Mouse (Mus musculus) gastrocnemius, adult 2 months (tissue): Measurements from ENCODE around the gene Nemp2. TPM values are rescaled to one million over a fixed set of nuclear protein-coding genes. Genes with fewer than 3 reads are reported as not detected.

Source experiments
- DNase-seq: peaks from one replicate; pipeline ENCODE4 v3.0.0; 2022
- H3K27ac ChIP-seq: fragments of 200-600 bp; 2 replicates; pipeline ENCODE4 v1.8.1; 2022; ENCODE audit warnings: mild to moderate bottlenecking
- H3K4me3 ChIP-seq: fragments of 200-600 bp; 2 replicates; pipeline ENCODE4 v1.8.1; 2022; ENCODE audit warnings: mild to moderate bottlenecking, moderate library complexity
- CTCF ChIP-seq: fragments of 200-600 bp; IDR thresholded peaks from 2 replicates; pipeline ENCODE4 v1.8.1; 2022; ENCODE audit warnings: antibody characterized with exemption, mild to moderate bottlenecking, moderate library complexity
- intact Hi-C: fragments of 180-260 bp; cut with DNase I; formaldehyde crosslinking; loops from one replicate; pipeline ENCODE4 v1.15.1; 2025
- total RNA-seq, 2 experiments: library from RNA; stranded (reverse); gene quantifications; 2 replicates each; pipeline ENCODE4 v1.2.3; 2021

The Nemp2 gene
- total RNA-seq, 2 experiments from 2014 or later: 0.39 to 0.48 TPM

DNA sequence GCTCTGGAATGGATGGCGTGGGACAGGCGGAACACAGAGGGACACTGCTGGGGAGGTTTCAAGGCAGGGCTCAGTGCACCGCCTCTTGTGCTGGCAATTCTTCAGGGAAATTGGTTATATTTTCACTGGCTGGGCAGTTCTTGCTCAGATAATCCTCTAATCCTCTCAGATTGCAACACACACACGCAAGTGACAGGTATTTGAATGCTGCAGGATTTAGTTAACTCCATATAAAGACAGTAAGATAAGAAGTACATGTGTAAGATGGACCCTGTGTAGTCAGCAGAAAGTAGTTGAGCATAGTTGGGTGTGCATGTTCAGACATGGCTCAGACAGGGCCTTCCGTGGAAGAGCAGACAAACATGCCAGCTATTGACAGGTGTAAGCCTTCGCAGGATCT, 3.7 kb downstream of the Nemp2 start:
- Histone ChIP-seq H3K27ac (no peak overlapping the region), H3K4me3 (no peak overlapping the region)
- no peak for TF ChIP-seq CTCF
- intact Hi-C loops: loop anchor here (5.0 kb wide), 1 partner anchor 332 kb away; no protein-coding TSS in a partner anchor
- DNase-seq: no peak

DNA sequence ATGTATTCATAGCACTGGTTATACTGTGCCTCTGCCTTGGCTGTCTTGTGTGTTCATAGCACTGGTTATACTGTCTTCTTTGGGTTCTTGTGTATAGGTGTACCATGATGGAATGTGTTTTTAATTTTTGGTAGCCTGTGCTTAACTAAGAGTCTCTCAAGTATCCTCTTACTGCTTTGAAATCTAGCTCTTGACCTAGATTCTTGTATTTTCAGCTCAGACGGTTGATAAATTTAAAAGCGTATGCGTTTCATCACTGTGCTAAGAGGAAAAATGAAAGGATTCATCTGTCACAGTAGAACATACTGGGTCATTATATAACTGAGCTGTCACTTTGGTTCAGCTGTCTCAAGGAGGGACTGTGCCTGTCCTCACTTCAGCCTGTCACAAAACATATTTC, 5.4 kb downstream of the Nemp2 start:
- Histone ChIP-seq H3K27ac (no peak overlapping the region), H3K4me3 (no peak overlapping the region)
- no peak for DNase-seq
- intact Hi-C loops: no loop called here
- no peak for TF ChIP-seq CTCF

DNA sequence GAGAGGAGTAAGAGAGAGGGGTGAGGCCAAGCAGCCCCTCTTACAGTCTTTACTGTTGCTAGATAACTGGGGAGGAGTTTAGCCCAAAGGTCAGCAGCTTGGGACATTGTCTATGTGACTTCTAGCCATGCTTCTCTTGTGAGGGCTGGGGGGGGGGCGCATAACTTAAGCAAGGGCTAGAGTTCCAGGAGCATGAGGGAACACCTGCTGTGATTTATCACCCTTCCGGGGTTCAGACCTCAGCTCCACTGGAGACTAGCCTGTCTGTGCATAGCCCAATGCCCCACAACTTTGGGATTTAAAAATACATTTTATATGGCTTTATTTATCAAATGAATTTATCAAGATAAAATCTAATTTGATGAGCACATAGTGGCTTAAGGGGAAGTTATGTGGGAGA, 7.6 kb downstream of the Nemp2 start:
- Histone ChIP-seq H3K4me3 (no peak overlapping the region), H3K27ac (no peak overlapping the region)
- intact Hi-C loops: no loop called here
- no peak for TF ChIP-seq CTCF
- DNase-seq: no peak

- Histone ChIP-seq H3K27ac (no peak overlapping the region), H3K4me3 (no peak overlapping the region)
- no peak for DNase-seq
- intact Hi-C loops: no loop called here
- TF ChIP-seq CTCF: no peak
Measured at GRCm38 (mm10) chr1:52639090-52639489, 8.6 kb downstream of the Nemp2 start.

DNA sequence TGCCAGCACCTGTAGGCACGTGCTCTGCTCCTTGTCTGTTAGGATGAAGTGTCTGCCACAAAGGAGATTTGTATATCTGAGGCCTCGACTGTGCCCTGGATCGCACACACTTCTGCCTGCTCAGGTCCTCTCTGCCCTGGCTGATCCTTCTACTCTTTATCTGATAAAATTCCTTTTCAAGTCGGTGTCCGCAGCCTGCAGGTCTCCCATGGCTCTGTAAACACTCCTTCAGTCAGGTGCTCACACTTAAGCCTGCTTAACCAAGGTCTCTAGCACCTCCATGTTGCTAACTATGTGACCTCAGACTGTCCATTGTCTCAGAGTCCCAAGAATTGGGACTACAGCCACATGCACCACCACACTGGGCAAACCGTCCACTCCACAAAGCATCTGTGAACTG, 9.8 kb downstream of the Nemp2 start:
- Histone ChIP-seq H3K27ac (no peak overlapping the region), H3K4me3 (no peak overlapping the region)
- no peak for DNase-seq
- intact Hi-C loops: loop anchor here (10.0 kb wide), 1 partner anchor 205 kb away; the partner anchor contains the start of gene Hibch
- TF ChIP-seq CTCF: no peak

- H3K27ac ChIP-seq: no peak overlapping the region
- no peak overlapping the region for H3K4me3 ChIP-seq
- TF ChIP-seq CTCF: no peak
- intact Hi-C loops: loop anchor here (10.0 kb wide), 1 partner anchor 204 kb away; the partner anchor contains the start of gene Hibch
- no peak for DNase-seq
Measured at GRCm38 (mm10) chr1:52640736-52641135, 10.2 kb downstream of the Nemp2 start.

GRCm38 (mm10) chr1:52648153-52649027, 17.9 kb downstream of the Nemp2 start:
- intact Hi-C loops: loop anchor here (2.0 to 10.0 kb wide), 3 partner anchors 79 to 196 kb away; partner anchors contain the start of genes Hibch and Mfsd6
- DNase-seq: peak; percentile 70
- H3K4me3 ChIP-seq: no peak overlapping the region
- TF ChIP-seq CTCF: peak; percentile 71
- no peak overlapping the region for H3K27ac ChIP-seq

GRCm38 (mm10) chr1:52650066-52650465, 19.6 kb downstream of the Nemp2 start:
- H3K4me3 ChIP-seq: no peak overlapping the region
- no peak for DNase-seq
- no peak for TF ChIP-seq CTCF
- intact Hi-C loops: no loop called here
- H3K27ac ChIP-seq: no peak overlapping the region

- DNase-seq: peak; percentile 30
- TF ChIP-seq CTCF: no peak
- Histone ChIP-seq H3K27ac (no peak overlapping the region), H3K4me3 (no peak overlapping the region)
- intact Hi-C loops: no loop called here
Measured at GRCm38 (mm10) chr1:52652601-52653253, 22.2 kb downstream of the Nemp2 start.

- Histone ChIP-seq H3K27ac (no peak overlapping the region), H3K4me3 (no peak overlapping the region)
- no peak for DNase-seq
- intact Hi-C loops: no loop called here
- TF ChIP-seq CTCF: no peak
Measured at GRCm38 (mm10) chr1:52653366-52653765, 22.9 kb downstream of the Nemp2 start.

DNA sequence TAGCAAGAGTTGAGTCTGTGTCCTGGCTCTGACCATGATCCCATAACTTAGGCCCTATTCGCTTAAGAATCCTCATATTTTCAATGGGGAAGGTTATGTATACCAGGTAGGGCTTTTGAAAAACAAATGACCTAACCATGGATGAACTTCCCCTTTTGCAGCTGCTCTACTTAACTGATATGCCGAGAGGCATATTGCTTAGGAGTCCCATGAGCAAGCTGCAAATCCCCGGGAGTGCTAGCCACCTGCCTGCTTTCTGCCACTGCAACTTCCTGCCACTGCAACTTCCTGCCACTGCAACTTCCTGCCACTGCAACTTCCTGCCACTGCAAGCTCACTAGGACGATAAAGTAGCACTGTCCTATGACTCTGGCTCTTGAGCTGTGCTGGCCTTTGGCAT, 24.6 kb downstream of the Nemp2 start:
- H3K27ac ChIP-seq: no peak overlapping the region
- no peak for DNase-seq
- no peak overlapping the region for H3K4me3 ChIP-seq
- intact Hi-C loops: no loop called here
- no peak for TF ChIP-seq CTCF

DNA sequence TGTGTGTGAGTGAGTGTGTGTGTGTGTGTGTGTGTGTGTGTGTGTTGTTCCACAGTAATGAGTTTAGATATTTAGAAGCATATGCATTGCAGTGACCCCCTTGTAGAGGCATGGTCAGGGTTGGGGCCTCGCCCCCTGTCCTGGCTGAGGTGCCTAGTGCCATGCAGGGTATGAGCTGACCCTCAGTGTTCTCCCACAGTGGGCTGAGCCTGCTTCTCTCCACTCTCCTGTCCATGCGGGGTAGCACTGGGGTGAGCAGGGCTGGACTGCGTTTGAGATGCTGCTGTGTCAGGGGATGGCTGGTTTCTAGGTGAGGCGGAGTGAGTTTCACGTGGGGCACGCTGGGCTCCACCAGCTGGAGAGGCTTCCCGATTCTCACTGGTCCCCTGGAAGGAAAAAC, 27.7 kb downstream of the Nemp2 start:
- no peak overlapping the region for H3K27ac ChIP-seq
- no peak for TF ChIP-seq CTCF
- no peak overlapping the region for H3K4me3 ChIP-seq
- intact Hi-C loops: no loop called here
- DNase-seq: no peak

GRCm38 (mm10) chr1:52660278-52660677, 29.8 kb downstream of the Nemp2 start:
- H3K4me3 ChIP-seq: no peak overlapping the region
- DNase-seq: no peak
- no peak for TF ChIP-seq CTCF
- intact Hi-C loops: no loop called here
- H3K27ac ChIP-seq: no peak overlapping the region

- no peak for DNase-seq
- Histone ChIP-seq H3K4me3 (no peak overlapping the region), H3K27ac (no peak overlapping the region)
- intact Hi-C loops: no loop called here
- TF ChIP-seq CTCF: no peak
Measured at GRCm38 (mm10) chr1:52660765-52661164, 30.3 kb downstream of the Nemp2 start.
